Mouse (Mus musculus): ENCODE results near the gene Nrap.
A peak's percentile ranks its signal among the peaks of the same experiment; 100 is the strongest.
"Not testable (repeated sequence)": the region's sequence is repeated elsewhere in the genome, so short reads cannot be mapped to it uniquely, and the experiment has no call there.

Gene Nrap

GRCm38 (mm10) chr19:56389879-56390278, at the start of gene Nrap:
TSS of gene Nrap (minus strand) at chr19:56390037.
- no peak for DNase-seq (ENCODE audit: low spot score in 2 of 2)

DNA sequence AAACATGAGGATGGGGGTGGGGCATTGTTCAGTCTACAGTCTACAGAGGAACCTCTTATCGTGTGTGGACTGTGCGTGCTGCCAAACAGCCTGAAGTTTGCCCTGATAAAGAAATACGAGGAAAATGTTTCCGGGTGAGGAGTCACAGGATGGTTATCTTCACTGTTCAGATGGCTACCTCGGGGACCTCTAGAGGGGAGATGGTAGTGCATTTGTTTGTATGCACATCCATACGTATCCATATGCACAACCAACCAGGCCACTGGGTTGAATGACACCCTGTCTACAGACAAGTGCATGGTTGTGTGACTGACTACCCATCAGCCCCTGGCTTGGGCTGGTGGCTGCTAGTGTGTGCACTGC, 49.2 kb upstream of the Nrap start:
- DNase-seq (ENCODE audit: low spot score in 2 of 2) = no peak

GRCm38 (mm10) chr19:56438357-56439071, 48.7 kb upstream of the Nrap start:
- no peak for DNase-seq (ENCODE audit: low spot score in 2 of 2)

DNA sequence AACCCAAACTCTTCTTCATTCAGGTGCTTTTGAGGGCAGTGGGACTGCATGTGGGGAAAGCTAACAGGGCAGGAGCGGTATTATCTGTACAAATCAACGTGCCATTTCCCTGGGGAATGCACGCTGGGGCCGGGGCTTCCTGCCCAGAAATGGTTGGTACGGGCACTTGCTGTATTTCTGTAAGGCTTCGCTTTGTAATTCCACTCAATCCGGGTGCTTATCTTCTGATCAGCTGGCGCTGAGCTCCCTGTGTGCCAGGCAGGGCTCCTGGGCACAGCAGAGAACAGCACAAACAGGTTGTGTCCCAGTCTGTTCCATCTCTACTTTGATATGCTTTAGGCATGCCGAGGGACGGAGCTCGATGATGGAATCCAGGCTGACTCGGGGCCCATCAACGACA, 46.5 kb upstream of the Nrap start:
- DNase-seq (ENCODE audit: low spot score in 2 of 2) = no peak

DNA sequence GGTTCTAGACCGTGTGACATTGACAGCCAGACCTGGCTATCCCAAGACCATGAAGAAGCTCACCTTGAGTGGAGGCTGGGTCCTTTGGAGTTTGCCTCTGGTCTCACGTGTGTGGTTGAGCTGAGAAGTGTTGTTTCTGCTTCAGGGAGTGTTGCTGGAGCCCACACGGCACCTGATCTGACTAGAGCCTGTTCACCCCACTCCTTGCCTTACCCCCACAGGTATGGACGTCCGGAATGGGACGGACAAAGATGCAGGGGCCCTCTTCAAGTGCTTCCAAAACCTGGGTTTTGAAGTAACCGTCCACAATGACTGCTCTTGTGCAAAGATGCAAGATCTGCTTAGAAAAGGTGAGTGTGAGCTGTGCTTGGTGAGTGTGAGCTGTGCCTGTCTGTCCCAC, 43.7 kb upstream of the Nrap start:
- DNase-seq (ENCODE audit: low spot score in 2 of 2) = no peak

- no peak for DNase-seq (ENCODE audit: low spot score in 2 of 2)
Observed at GRCm38 (mm10) chr19:56432706-56433105, 42.9 kb upstream of the Nrap start.

GRCm38 (mm10) chr19:56430369-56430768, 40.5 kb upstream of the Nrap start:
- DNase-seq (ENCODE audit: low spot score in 2 of 2) = no peak

DNA sequence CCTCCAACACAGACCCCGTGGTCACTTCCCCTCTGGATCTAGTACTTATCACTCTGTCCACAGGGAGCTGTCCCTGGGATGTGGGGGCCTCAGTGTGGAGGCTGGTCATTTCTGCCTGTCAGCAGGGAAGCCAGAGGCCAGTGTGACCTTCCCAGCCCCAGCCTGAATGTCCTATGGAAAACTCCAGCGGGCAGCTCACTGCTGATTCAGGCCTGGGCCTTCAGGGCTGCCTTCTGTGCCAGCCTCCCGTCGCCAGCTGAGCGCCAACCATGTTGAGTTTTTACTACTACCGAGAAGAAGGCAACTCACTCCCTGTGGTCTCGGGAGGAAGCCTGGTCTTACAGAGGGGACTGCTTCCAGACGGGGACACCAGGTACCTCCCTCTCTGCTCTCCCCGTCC, 35.7 kb upstream of the Nrap start:
- no peak for DNase-seq (ENCODE audit: low spot score in 2 of 2)

DNA sequence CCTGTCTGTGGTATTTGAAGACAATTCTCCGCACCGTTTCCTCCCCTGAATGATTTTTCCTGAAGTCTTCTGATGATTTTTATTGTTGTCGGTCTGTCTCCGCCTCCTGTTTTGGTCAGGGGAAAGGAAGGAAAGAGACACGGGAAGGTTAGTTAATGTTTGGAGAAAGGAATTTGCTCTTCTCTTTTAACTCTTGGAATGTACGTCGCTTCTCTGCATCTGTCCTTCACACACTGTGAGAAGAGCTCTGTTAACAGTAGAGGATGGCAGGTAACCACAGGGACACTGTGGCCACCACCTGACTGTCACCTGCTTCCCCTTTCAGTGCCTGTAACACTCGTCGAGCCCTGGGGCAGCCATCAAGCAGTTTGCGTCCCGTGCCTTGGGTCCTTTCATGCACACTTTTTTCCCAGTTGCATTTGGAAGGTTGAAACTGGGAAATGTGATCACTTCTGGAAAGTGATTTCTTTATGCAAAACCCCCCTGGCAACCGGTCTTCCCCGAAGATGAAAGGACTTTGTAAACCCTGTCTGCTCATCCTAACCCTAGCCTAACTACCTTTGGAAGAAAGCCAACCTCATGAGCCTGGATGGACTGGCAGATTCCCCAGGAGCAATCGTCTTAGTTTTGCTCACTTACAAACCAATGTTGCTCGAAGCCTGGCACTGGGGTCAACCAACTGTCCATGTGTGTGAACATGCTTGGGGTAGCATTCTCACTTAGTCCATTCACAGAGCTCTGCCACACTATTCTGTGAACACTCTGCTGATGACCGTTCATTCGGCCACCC, 35.0 kb upstream of the Nrap start:
- no peak for DNase-seq (ENCODE audit: low spot score in 2 of 2)

DNA sequence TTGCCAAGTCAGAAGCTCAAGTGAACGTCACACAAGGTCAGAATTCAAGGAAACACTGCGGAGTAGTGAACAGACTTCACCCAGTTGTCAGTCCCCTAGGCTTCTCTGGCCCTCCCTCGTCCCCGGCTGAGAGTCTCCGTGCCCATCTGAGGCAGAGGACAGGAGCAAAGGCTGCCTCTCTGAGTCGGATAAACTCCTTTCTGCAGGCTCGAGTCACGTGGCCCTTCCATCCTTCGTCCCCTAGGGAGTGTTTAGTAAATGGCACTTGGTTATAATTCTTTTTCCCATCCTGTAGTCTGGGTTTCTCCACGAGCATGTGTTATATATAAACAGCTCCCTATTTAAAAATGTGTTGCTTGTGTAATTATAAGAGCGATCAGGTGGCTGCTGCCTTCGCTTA, 33.5 kb upstream of the Nrap start:
- DNase-seq (ENCODE audit: low spot score in 2 of 2) = no peak

DNA sequence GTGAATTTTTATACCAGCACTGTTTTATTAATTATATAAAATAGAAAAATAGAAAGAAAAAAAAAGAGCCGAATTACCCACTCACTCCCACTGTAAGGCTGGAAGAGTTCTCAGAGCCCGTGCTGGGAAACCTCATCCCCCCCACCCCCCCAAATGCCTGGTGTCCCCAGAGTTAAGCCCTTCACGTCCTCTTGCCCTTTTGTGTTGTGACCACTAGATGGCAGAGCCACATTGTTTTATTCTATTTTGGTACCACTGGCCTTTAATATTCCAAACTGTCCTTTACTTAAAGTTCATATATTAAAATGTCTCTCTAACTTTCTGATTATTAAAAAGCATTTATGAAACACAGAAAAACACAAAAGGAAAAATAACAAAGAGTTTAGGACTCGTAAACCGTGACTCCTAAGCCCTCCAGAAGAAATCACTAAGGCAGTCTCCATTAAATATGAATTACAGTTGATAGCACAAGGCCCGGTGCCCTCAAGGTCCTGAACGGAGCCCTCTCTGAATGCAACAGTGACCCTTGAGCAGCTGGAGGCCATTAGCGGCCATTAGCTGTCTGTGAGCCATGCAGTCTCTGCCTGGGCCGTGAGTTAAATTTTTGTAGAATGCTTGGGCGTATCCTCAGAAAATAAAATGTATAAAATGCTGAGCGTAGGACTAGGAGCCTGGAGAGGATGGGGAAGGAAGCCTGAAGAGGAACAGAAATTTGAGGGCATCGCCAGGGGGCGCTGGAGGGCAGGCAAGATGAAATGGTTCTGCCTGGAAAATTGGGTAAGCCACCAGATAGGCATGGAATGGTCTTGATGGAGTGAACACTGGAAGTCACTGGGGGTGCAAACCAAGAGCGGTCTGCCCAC, 32.9 kb upstream of the Nrap start:
- peak; percentile 14 to 68 for DNase-seq (ENCODE audit: low spot score in 2 of 2)

DNA sequence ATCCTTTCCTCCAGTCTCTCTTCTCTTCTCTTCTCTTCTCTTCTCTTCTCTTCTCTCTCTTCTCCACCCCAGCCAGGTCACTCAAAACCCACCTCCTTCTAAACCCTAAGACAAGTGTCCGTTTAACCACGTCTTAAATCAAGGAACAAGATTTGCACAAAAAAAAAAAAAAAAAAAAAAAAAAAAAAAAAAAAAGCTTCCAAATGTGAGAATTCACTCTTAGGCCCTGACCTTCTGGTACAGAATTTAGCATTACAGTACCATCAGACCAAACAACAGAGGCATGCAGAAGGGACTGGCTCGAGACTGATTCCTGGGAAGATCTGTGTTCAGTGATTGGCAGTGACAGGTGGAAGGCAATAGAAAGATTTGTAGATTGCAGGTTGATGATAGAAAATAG, 30.5 kb upstream of the Nrap start:
- DNase-seq (ENCODE audit: low spot score in 2 of 2) = no peak

GRCm38 (mm10) chr19:56419452-56419851, 29.6 kb upstream of the Nrap start:
- no peak for DNase-seq (ENCODE audit: low spot score in 2 of 2)

DNA sequence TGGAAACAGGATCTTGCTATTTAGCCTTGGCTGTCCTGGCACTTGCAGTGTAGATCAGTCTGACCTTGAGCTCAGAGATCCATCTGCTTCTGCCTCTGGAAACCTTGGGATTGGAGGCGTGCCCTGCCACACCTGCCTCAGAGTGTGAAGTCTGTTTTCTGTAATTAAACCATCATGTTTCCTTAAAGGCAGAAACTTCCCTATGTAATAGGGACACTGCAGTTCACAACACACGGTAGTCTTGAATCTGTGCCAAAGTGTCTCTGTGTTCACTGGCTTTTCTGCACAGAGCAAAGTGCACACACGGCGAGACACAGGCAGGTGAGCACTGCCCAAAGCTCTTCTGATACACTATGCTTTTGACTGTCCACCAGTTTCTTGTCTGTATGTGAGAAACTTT, 28.6 kb upstream of the Nrap start:
- DNase-seq (ENCODE audit: low spot score in 2 of 2) = no peak

GRCm38 (mm10) chr19:56409884-56410283, 20.0 kb upstream of the Nrap start:
- DNase-seq (ENCODE audit: low spot score in 2 of 2) = not testable (repeated sequence)

- no peak for DNase-seq (ENCODE audit: low spot score in 2 of 2)
Observed at GRCm38 (mm10) chr19:56406581-56406980, 16.7 kb upstream of the Nrap start.

GRCm38 (mm10) chr19:56405824-56406223, 16.0 kb upstream of the Nrap start:
- no peak for DNase-seq (ENCODE audit: low spot score in 2 of 2)

GRCm38 (mm10) chr19:56401864-56402263, 12.0 kb upstream of the Nrap start:
- DNase-seq (ENCODE audit: low spot score in 2 of 2) = no peak

GRCm38 (mm10) chr19:56400200-56400599, 10.4 kb upstream of the Nrap start:
- peak; percentile 45 to 68 for DNase-seq (ENCODE audit: low spot score in 2 of 2)

- no peak for DNase-seq (ENCODE audit: low spot score in 2 of 2)
Observed at GRCm38 (mm10) chr19:56398528-56398795, 8.6 kb upstream of the Nrap start.

DNA sequence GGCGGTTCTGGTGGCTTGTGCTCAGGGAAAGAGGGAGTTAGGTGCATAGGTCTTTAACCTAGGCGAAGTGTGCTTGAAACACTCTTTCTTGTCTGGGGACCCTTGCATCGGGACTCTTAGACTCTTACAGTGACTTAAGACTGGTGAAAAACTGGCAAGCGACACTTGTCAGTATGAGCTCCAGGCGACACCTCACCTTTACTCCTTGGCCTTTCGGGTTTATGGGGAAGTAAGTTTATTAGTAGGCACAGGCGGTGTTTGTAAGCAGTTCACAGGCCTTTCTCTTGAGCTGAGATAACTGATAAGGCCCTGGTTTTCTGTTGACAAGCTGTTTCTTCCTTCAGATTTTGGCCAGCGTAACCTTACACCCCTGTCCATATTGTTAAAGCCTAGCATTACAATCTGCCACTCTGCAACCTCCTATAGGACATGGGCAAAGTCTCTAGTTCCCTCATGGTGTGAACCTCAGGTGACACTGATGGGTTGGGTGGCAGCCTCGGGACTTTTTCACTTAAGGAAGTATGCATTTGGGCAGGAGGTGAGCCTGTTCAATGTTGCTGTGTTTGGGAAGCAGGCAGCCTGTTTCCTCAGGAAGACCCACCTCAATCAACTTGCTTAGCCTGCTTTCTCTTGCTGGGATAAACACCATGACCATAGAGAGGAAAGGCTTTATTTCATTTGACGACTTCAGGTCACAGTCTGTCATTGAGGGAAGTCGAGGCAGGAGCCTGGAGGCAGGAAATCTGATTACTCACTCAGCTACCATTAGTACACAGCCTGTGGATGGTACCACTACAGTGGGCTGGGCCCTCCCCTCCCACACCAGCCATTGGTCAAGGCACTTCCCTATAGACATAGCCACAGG, 8.1 kb upstream of the Nrap start:
- DNase-seq (ENCODE audit: low spot score in 2 of 2) = no peak

Measured in thymus, postnatal 10 days (tissue).